Mouse (Mus musculus): Measurements from ENCODE around the gene Olfr59. TPM values are rescaled to one million over a fixed set of nuclear protein-coding genes. Genes with fewer than 3 reads are reported as not detected.

The Olfr59 gene
- polyA plus RNA-seq (2016; fragmentation: Nextera tagmentation; extraction: Ambion mirVana) = not detected in 2 replicates

GRCm38 (mm10) chr11:74283436-74283835 is at the start of gene Olfr59:
Olfr59 (plus strand) TSS chr11:74283736.
- H3K4me3 ChIP-seq = no peak within 1 kb of the TSS
- DNase-seq (ENCODE audit: low spot score) = no peak
- no peaks in the 10 kb centered on the region for H3K36me3 ChIP-seq
- no peak within 1 kb of the TSS for H3K27ac ChIP-seq (replicated peaks)
- H3K27me3 ChIP-seq (ENCODE audit: low read depth, poor library complexity, severe bottlenecking) = no peaks in the 10 kb centered on the region
- no peaks in the 10 kb centered on the region for H3K4me1 ChIP-seq
- peaks cover 21% of the 10 kb centered on the region for H3K9me3 ChIP-seq (replicated peaks)
- 75% methylated on average over 2 of the region's 2 CpGs for WGBS

- H3K27me3 ChIP-seq (ENCODE audit: low read depth, poor library complexity, severe bottlenecking) = no peaks in the 10 kb centered on the region
- no peak overlapping the region for H3K27ac ChIP-seq (replicated peaks)
- peaks cover 35% of the 10 kb centered on the region for H3K9me3 ChIP-seq (replicated peaks)
- H3K36me3 ChIP-seq = no peaks in the 10 kb centered on the region
- no peaks in the 10 kb centered on the region for H3K4me1 ChIP-seq
- no peak overlapping the region for H3K4me3 ChIP-seq
- WGBS = 90% methylated on average over 3 of the region's 3 CpGs
- DNase-seq (ENCODE audit: low spot score) = no peak
Measured at GRCm38 (mm10) chr11:74241201-74241600, 42.3 kb upstream of the Olfr59 start.

- peaks cover 35% of the 10 kb centered on the region for H3K9me3 ChIP-seq (replicated peaks)
- WGBS = 71% methylated on average over 2 of the region's 2 CpGs
Measured at GRCm38 (mm10) chr11:74259508-74259907, 24.0 kb upstream of the Olfr59 start, which contains the start of gene Olfr406. Olfr406 (plus strand) TSS chr11:74259808.

GRCm38 (mm10) chr11:74287256-74287655 is 3.7 kb downstream of the Olfr59 start:
- 81% methylated on average over 2 of the region's 2 CpGs for WGBS
- no peak for DNase-seq (ENCODE audit: low spot score)
- Histone ChIP-seq H3K36me3 (no peaks in the 10 kb centered on the region), H3K4me3 (no peak overlapping the region), H3K27me3 (ENCODE audit: low read depth, poor library complexity, severe bottlenecking) (no peaks in the 10 kb centered on the region), H3K27ac (replicated peaks) (no peak overlapping the region), H3K9me3 (replicated peaks) (peaks cover 20% of the 10 kb centered on the region), H3K4me1 (no peaks in the 10 kb centered on the region)

More at GRCm38 (mm10) chr11:74259508-74259907, 24.0 kb upstream of the Olfr59 start, which contains the start of gene Olfr406:
- Histone ChIP-seq H3K27ac (replicated peaks) (no peak within 1 kb of the TSS), H3K4me1 (no peaks in the 10 kb centered on the region), H3K27me3 (ENCODE audit: low read depth, poor library complexity, severe bottlenecking) (no peaks in the 10 kb centered on the region), H3K36me3 (no peaks in the 10 kb centered on the region), H3K4me3 (no peak within 1 kb of the TSS)
- DNase-seq (ENCODE audit: low spot score) = no peak

- WGBS = 79% methylated on average over 2 of the region's 2 CpGs
- Histone ChIP-seq H3K4me3 (no peak overlapping the region), H3K36me3 (no peaks in the 10 kb centered on the region), H3K9me3 (replicated peaks) (peaks cover 15% of the 10 kb centered on the region), H3K27ac (replicated peaks) (no peak overlapping the region), H3K4me1 (no peaks in the 10 kb centered on the region), H3K27me3 (ENCODE audit: low read depth, poor library complexity, severe bottlenecking) (no peaks in the 10 kb centered on the region)
- DNase-seq (ENCODE audit: low spot score) = no peak
Measured at GRCm38 (mm10) chr11:74326044-74326443, 42.5 kb downstream of the Olfr59 start.

GRCm38 (mm10) chr11:74328781-74329180 is 45.2 kb downstream of the Olfr59 start:
- DNase-seq (ENCODE audit: low spot score) = no peak
- Histone ChIP-seq H3K36me3 (no peaks in the 10 kb centered on the region), H3K27me3 (ENCODE audit: low read depth, poor library complexity, severe bottlenecking) (no peaks in the 10 kb centered on the region), H3K9me3 (replicated peaks) (peaks cover 3% of the 10 kb centered on the region; the same call in 1 of the 2 replicates), H3K4me1 (no peaks in the 10 kb centered on the region), H3K27ac (replicated peaks) (no peak overlapping the region), H3K4me3 (no peak overlapping the region)

- DNase-seq (ENCODE audit: low spot score) = no peak
- H3K27ac ChIP-seq (replicated peaks) = no peak within 1 kb of the TSS
- H3K4me3 ChIP-seq = no peak within 1 kb of the TSS
- H3K4me1 ChIP-seq = no peaks in the 10 kb centered on the region
- WGBS = 83% methylated on average over 6 of the region's 6 CpGs
- H3K27me3 ChIP-seq (ENCODE audit: low read depth, poor library complexity, severe bottlenecking) = no peaks in the 10 kb centered on the region
- H3K9me3 ChIP-seq (replicated peaks) = no peaks in the 10 kb centered on the region
- no peaks in the 10 kb centered on the region for H3K36me3 ChIP-seq
Measured at GRCm38 (mm10) chr11:74337931-74338330, 54.4 kb downstream of the Olfr59 start, which contains the start of gene Olfr410. Olfr410 (minus strand) TSS chr11:74338031.

Other genes starting within 250 kb of the Olfr59 start
- not detected in 2 replicates for gene Olfr139, start 227.2 kb upstream of the Olfr59 start, polyA plus RNA-seq (2016; fragmentation: Nextera tagmentation; extraction: Ambion mirVana)
- not detected in 2 replicates for gene Olfr399, start 227.1 kb upstream of the Olfr59 start, polyA plus RNA-seq (2016; fragmentation: Nextera tagmentation; extraction: Ambion mirVana)
- gene Zfp616, start 213.8 kb upstream of the Olfr59 start, polyA plus RNA-seq (2016; fragmentation: Nextera tagmentation; extraction: Ambion mirVana) = not detected in 2 replicates
- not detected in 2 replicates for gene Olfr401, start 170.0 kb upstream of the Olfr59 start, polyA plus RNA-seq (2016; fragmentation: Nextera tagmentation; extraction: Ambion mirVana)
- not detected in 2 replicates for gene Olfr402, start 130.2 kb upstream of the Olfr59 start, polyA plus RNA-seq (2016; fragmentation: Nextera tagmentation; extraction: Ambion mirVana)
- gene Olfr403, start 97.5 kb upstream of the Olfr59 start, polyA plus RNA-seq (2016; fragmentation: Nextera tagmentation; extraction: Ambion mirVana) = not detected in 2 replicates
- not detected in 2 replicates for gene Olfr43, start 72.4 kb upstream of the Olfr59 start, polyA plus RNA-seq (2016; fragmentation: Nextera tagmentation; extraction: Ambion mirVana)
- not detected in 2 replicates for gene Olfr406, start 23.9 kb upstream of the Olfr59 start, polyA plus RNA-seq (2016; fragmentation: Nextera tagmentation; extraction: Ambion mirVana)
- gene Olfr410, start 54.3 kb downstream of the Olfr59 start, polyA plus RNA-seq (2016; fragmentation: Nextera tagmentation; extraction: Ambion mirVana) = not detected in 2 replicates
- not detected in 2 replicates for gene Olfr411, start 68.9 kb downstream of the Olfr59 start, polyA plus RNA-seq (2016; fragmentation: Nextera tagmentation; extraction: Ambion mirVana)
- not detected in 2 replicates for gene Olfr412, start 78.3 kb downstream of the Olfr59 start, polyA plus RNA-seq (2016; fragmentation: Nextera tagmentation; extraction: Ambion mirVana)